Mouse (Mus musculus): Measurements from ENCODE around the gene Cwh43.

DNA sequence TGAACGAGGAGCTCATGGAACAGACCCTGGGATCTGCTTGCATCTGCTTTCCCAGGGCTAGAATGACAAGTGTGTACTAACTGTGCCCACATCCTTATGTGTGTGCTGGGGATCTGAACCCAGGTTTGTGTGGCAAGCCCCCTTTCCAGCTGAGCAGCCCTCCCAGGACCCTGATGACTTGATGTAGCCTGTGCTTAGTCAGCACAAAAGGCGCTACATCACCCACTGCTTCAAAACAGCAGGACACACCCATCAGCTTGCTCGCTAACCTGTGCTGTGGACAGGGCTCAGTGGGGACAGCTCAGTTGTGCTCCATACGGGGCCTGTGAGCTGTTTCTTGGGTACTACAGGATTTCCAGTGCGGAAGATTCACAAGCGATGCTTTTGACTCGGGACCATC lies 28.9 kb downstream of the Cwh43 start:
- TF ChIP-seq CTCF (IDR thresholded peaks at IDR 0.05; ENCODE audit: low read depth) (no peak), EP300 (IDR thresholded peaks at IDR 0.05; ENCODE audit: low read depth) (no peak)
